Mouse (Mus musculus): ENCODE measurements around the gene Slc25a45.
A peak's percentile ranks its signal among the peaks of the same experiment; 100 is the strongest.

GRCm38 (mm10) chr19:5845319-5846135 is 32.1 kb upstream of the Slc25a45 start:
- TF ChIP-seq POLR2A (IDR thresholded peaks at IDR 0.05; ENCODE audit: control insufficient read depth, low read depth, low read length) (peak; percentile 80), CTCF (IDR thresholded peaks at IDR 0.05; ENCODE audit: control insufficient read depth, insufficient read depth, insufficient replicate concordance, low read depth, low read length) (no peak)
